8 mouse cellular contexts compared by ENCODE assay signal in genomic region chr12:76370831-76371571, GRCm38 (mm10). TPM values are rescaled to one million over a fixed set of nuclear protein-coding genes. Genes with fewer than 3 reads are reported as not detected.
DNase-seq lines count a peak whose midpoint lies in the region; ATAC-seq and TF ChIP-seq lines count a peak whose summit lies in the region.

No protein-coding gene starts in this region.

- H3K4me1 ChIP-seq in ES-E14 (ENCODE audit: control insufficient read depth in 2 of 2, insufficient read depth in 2 of 2, low read length in 2 of 2, poor library complexity in 1 of 2), result peaks cover 0 to 12% of the 10 kb centered on the region in 2 experiments; a peak in 2 of 4 replicates
- H3K4me1 ChIP-seq in forebrain, embryonic 16.5 days (replicated peaks; ENCODE audit: control insufficient read depth, insufficient read depth, low read length), result peaks cover 41% of the 10 kb centered on the region
- H3K4me1 ChIP-seq in hindbrain, embryonic 10.5 days (replicated peaks), result peaks cover 71% of the 10 kb centered on the region

- peak overlapping the region; percentile 85 for H3K27ac ChIP-seq in ES-E14 (ENCODE audit: insufficient read depth, low read depth, low read length, poor library complexity, severe bottlenecking)
- peak overlapping the region; percentile 97 for H3K27ac ChIP-seq in forebrain, embryonic 16.5 days (ENCODE audit: low read length)
- peak overlapping the region; percentile 100 for H3K27ac ChIP-seq in hindbrain, embryonic 10.5 days

- no peaks in the 10 kb centered on the region for H3K36me3 ChIP-seq in ES-E14 (ENCODE audit: control insufficient read depth, insufficient read depth, low read length, poor library complexity, severe bottlenecking)
- no peaks in the 10 kb centered on the region for H3K36me3 ChIP-seq in forebrain, embryonic 16.5 days (ENCODE audit: control insufficient read depth, insufficient read depth)
- H3K36me3 ChIP-seq in hindbrain, embryonic 10.5 days, result no peaks in the 10 kb centered on the region

- no peak for DNase-seq in ES-E14 (ENCODE audit: low read depth, low spot score)
- peak; percentile 64 to 65 for DNase-seq in cerebellum, adult 18-20 months
- DNase-seq in hindbrain, embryonic 10.5 days (ENCODE audit: low spot score), result peak; percentile 84
- DNase-seq in layer of hippocampus, postnatal 14 days (ENCODE audit: low spot score in 2 of 2), result peak; percentile 34 to 55
- DNase-seq in lung, postnatal 25 days (ENCODE audit: low spot score), result peak; percentile 75
- DNase-seq in retina, postnatal 7 days (ENCODE audit: low read depth, low spot score), result peak; percentile 20
- peak; percentile 86 for DNase-seq in thymus, postnatal 4 days

- H3K4me2 ChIP-seq in forebrain, embryonic 16.5 days (ENCODE audit: low read length), result peak overlapping the region; percentile 89

- H3K9ac ChIP-seq in ES-E14 (ENCODE audit: insufficient read depth, low read depth, low read length, poor library complexity, severe bottlenecking), result peak overlapping the region; percentile 94
- H3K9ac ChIP-seq in forebrain, embryonic 16.5 days (replicated peaks; ENCODE audit: low read depth, low read length), result peak overlapping the region; percentile 98

- no peaks in the 10 kb centered on the region for H3K9me3 ChIP-seq in ES-E14 (ENCODE audit: control insufficient read depth, insufficient read depth, low read depth, low read length)
- H3K9me3 ChIP-seq in forebrain, embryonic 16.5 days (ENCODE audit: control insufficient read depth, low read length), result no peaks in the 10 kb centered on the region
- no peaks in the 10 kb centered on the region for H3K9me3 ChIP-seq in hindbrain, embryonic 10.5 days

- under 1% methylated on average over 58 of the region's 63 CpGs for WGBS in forebrain, embryonic 16.5 days
- WGBS in hindbrain, embryonic 10.5 days, result under 1% methylated on average over 63 of the region's 63 CpGs

- in situ Hi-C loops in ES-E14 (cut with MboI; ENCODE audit: low sequenced_read_pairs in 2 of 2, unreplicated experiment in 2 of 2), result no loop called here

- peak; percentile 13; the same call in 1 of the 2 replicates for ATAC-seq in forebrain, embryonic 16.5 days

- peak overlapping the region; percentile 96 to 97 for H3K4me3 ChIP-seq in ES-E14 (ENCODE audit: insufficient read depth in 1 of 2, low read depth in 1 of 2, low read length in 2 of 2, poor library complexity in 1 of 2, severe bottlenecking in 1 of 2)
- peak overlapping the region; percentile 94 for H3K4me3 ChIP-seq in forebrain, embryonic 16.5 days (replicated peaks; ENCODE audit: low read length)
- H3K4me3 ChIP-seq in hindbrain, embryonic 10.5 days, result peak overlapping the region; percentile 93

- no peaks in the 10 kb centered on the region for H3K27me3 ChIP-seq in forebrain, embryonic 16.5 days (replicated peaks; ENCODE audit: control insufficient read depth, insufficient read depth, low read length)
- H3K27me3 ChIP-seq in hindbrain, embryonic 10.5 days (ENCODE audit: insufficient read depth, poor library complexity, severe bottlenecking), result no peaks in the 10 kb centered on the region

TF ChIP-seq in ES-E14, 5 proteins besides CTCF, POLR2A, EP300 and RAD21:
- TF ChIP-seq HCFC1 (IDR thresholded peaks at IDR 0.05; ENCODE audit: borderline replicate concordance, insufficient read depth, low read length) (0 out of 2 replicates have a peak, but pooled peaks have one; percentile 6), MAFK (IDR thresholded peaks at IDR 0.05; ENCODE audit: insufficient read depth, low read depth, low read length) (no peak)

RNA-seq across cellular contexts. Expression of gene Zbtb1, which starts 0.9 kb away (rescaled TPM):
- total RNA-seq in ES-E14 (2012; rRNA removed), result 3.4 and 4.5 TPM in 2 replicates
- polyA plus RNA-seq in forebrain, embryonic 16.5 days (2015; fragmentation: Nextera tagmentation; extraction: Ambion mirVana), result 4.6 and 5.5 TPM in 2 replicates
- 5.6 and 7.9 TPM in 2 replicates for polyA plus RNA-seq in hindbrain, embryonic 10.5 days (2016; fragmentation: Nextera tagmentation; extraction: Ambion mirVana)
- 1 to 10 TPM; 7.0 TPM for total RNA-seq in layer of hippocampus, postnatal 14 days (2021)

RNA-seq across cellular contexts. Expression of gene Zbtb25, which starts 1.6 kb away (rescaled TPM):
- 5.5 and 5.7 TPM in 2 replicates for total RNA-seq in ES-E14 (2012; rRNA removed)
- 16.5 and 17.1 TPM in 2 replicates for polyA plus RNA-seq in forebrain, embryonic 16.5 days (2015; fragmentation: Nextera tagmentation; extraction: Ambion mirVana)
- polyA plus RNA-seq in hindbrain, embryonic 10.5 days (2016; fragmentation: Nextera tagmentation; extraction: Ambion mirVana), result 16.5 and 17.9 TPM in 2 replicates
- total RNA-seq in layer of hippocampus, postnatal 14 days (2021), result 10 to 100 TPM; 19.2 to 22.2 TPM

RNA-seq across cellular contexts. Expression of gene Hspa2, which starts 33.0 kb away (rescaled TPM):
- total RNA-seq in ES-E14 (2012; rRNA removed), result 8.1 and 9.2 TPM in 2 replicates
- 5.4 and 6.2 TPM in 2 replicates for polyA plus RNA-seq in forebrain, embryonic 16.5 days (2015; fragmentation: Nextera tagmentation; extraction: Ambion mirVana)
- polyA plus RNA-seq in hindbrain, embryonic 10.5 days (2016; fragmentation: Nextera tagmentation; extraction: Ambion mirVana), result 9.5 and 9.8 TPM in 2 replicates
- total RNA-seq in layer of hippocampus, postnatal 14 days (2021), result 100 to 1,000 TPM; 109 to 128 TPM

RNA-seq across cellular contexts. Expression of gene Akap5, which starts 46.3 kb away (rescaled TPM):
- total RNA-seq in ES-E14 (2012; rRNA removed), result 5.2 and 7.2 TPM in 2 replicates
- polyA plus RNA-seq in forebrain, embryonic 16.5 days (2015; fragmentation: Nextera tagmentation; extraction: Ambion mirVana), result 8.2 and 10.3 TPM in 2 replicates
- polyA plus RNA-seq in hindbrain, embryonic 10.5 days (2016; fragmentation: Nextera tagmentation; extraction: Ambion mirVana), result 3.7 and 4.0 TPM in 2 replicates
- 10 to 100 TPM; 57.5 to 60.4 TPM for total RNA-seq in layer of hippocampus, postnatal 14 days (2021)

RNA-seq across cellular contexts. Expression of gene Ppp1r36, which starts 46.3 kb away (rescaled TPM):
- 0.54 and 0.69 TPM in 2 replicates for total RNA-seq in ES-E14 (2012; rRNA removed)
- polyA plus RNA-seq in forebrain, embryonic 16.5 days (2015; fragmentation: Nextera tagmentation; extraction: Ambion mirVana), result 0.73 and 0.87 TPM in 2 replicates
- 1.1 and 1.5 TPM in 2 replicates for polyA plus RNA-seq in hindbrain, embryonic 10.5 days (2016; fragmentation: Nextera tagmentation; extraction: Ambion mirVana)
- 1 to 10 TPM; 1.1 to 3.0 TPM for total RNA-seq in layer of hippocampus, postnatal 14 days (2021)

Comparison
In these comparisons a context has a peak if more than half of its experiments do, and no peak if none do; other contexts are left out.
1. RNA of gene Hspa2, which starts 33.0 kb away (total RNA-seq): 109 to 128 TPM in layer of hippocampus, postnatal 14 days; 8.1 to 9.2 TPM in ES-E14; every median in the first group is over 10 times any median in the second.
2. Peak in every context shown above with its lines, with median percentiles within 50 percentile points of each other: H3K27ac ChIP-seq and H3K4me3 ChIP-seq.